Mouse (Mus musculus) lung, postnatal 0 days (tissue): ENCODE results near the gene Mprip. TPM values are rescaled to one million over a fixed set of nuclear protein-coding genes. Genes with fewer than 3 reads are reported as not detected.

Experiments used
- ATAC-seq: fragments of 200-750 bp; cut with Nextera tagmentation; 2 replicates; pipeline ENCODE4 v1.8.0; 2017; ENCODE audit warnings: moderate library complexity
- DNase-seq: peaks from one replicate; pipeline ENCODE4 v3.0.0-alpha.2; 2016; ENCODE audit warnings: low spot score
- H3K27ac ChIP-seq: fragments of 300-500 bp; sonication (generic); 2 replicates; pipeline ENCODE4 v1.5.1; 2014; ENCODE audit warnings: antibody characterized with exemption, mild to moderate bottlenecking, low read length, mixed read lengths
- H3K27me3 ChIP-seq: fragments of 300-500 bp; sonication (generic); replicated peaks from 2 replicates; pipeline ENCODE4 v1.6.1; 2014; ENCODE audit warnings: low read length, mixed read lengths; ENCODE audit not compliant: insufficient read depth
- H3K36me3 ChIP-seq: fragments of 300-500 bp; sonication (generic); 2 replicates; pipeline ENCODE4 v1.6.1; 2014; ENCODE audit warnings: low read length, mixed read lengths; ENCODE audit not compliant: insufficient read depth
- H3K4me1 ChIP-seq: fragments of 300-500 bp; sonication (generic); 2 replicates; pipeline ENCODE4 v1.6.1; 2014; ENCODE audit warnings: antibody characterized with exemption, low read depth, low read length, mixed read lengths; ENCODE audit not compliant: insufficient read depth
- H3K4me2 ChIP-seq: fragments of 300-500 bp; sonication (generic); replicated peaks from 2 replicates; pipeline ENCODE4 v1.6.1; 2014; ENCODE audit warnings: low read depth, mild to moderate bottlenecking, low read length, moderate library complexity, mixed read lengths
- H3K4me3 ChIP-seq: fragments of 300-500 bp; sonication (generic); 2 replicates; pipeline ENCODE4 v1.5.1; 2014; ENCODE audit warnings: low read depth, low read length
- H3K9ac ChIP-seq: fragments of 300-500 bp; sonication (generic); replicated peaks from 2 replicates; pipeline ENCODE4 v1.6.1; 2014; ENCODE audit warnings: low read depth, mild to moderate bottlenecking
- H3K9me3 ChIP-seq: fragments of 300-500 bp; sonication (generic); 2 replicates; pipeline ENCODE4 v1.6.1; 2016; ENCODE audit warnings: low read length, mixed read lengths
- CTCF ChIP-seq: IDR thresholded peaks from 2 replicates; pipeline ENCODE4 v1.5.1; 2016; ENCODE audit warnings: antibody characterized with exemption, mild to moderate bottlenecking
- EP300 ChIP-seq: IDR thresholded peaks from 2 replicates; pipeline ENCODE4 v1.6.1; 2016; ENCODE audit warnings: antibody characterized with exemption, mild to moderate bottlenecking, control low read depth
- WGBS: fragments of 180-500 bp; shearing (Covaris S2); extraction: QIAGEN DNeasy Blood & Tissue Kit; methylation state at CpG from one replicate; pipeline ENCODE4 v1.1.7; 2014; 5-methylcytosine and 5-hydroxymethylcytosine counted together
- polyA plus RNA-seq: library from polyadenylated mRNA; unstranded; fragments of >200 nt; fragmentation: Nextera tagmentation; extraction: Ambion mirVana; gene quantifications from 2 replicates; pipeline ENCODE4 v1.2.1, GENCODE M21; 2015

Mprip gene
- polyA plus RNA-seq, 1 experiment from 2014 or later = 88.0 TPM

DNA sequence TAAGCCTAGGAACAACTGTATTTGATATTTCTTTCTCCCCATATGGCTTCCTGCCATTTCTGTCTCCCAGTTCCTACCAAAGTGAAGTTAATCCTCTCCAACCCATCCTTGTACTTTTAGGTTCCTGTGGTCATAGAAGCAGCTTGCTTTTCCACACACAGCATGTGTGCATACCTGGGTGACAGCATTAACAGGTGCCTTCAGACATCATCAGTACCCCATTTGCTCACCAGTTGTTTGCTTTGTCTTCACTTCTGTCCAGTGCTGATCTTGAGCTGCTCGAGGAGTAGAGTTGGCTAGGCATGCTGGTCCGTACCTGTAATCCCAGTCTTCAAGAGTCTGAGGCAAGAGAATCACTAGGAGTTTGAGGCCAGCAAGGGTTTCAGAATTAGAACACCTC is 16.7 kb downstream of the Mprip start:
- TF ChIP-seq CTCF (no peak), EP300 (no peak)
- Histone ChIP-seq H3K36me3 (no peaks in the 10 kb centered on the region; the same call in 1 of the 2 replicates), H3K9me3 (no peaks in the 10 kb centered on the region), H3K4me3 (no peak overlapping the region), H3K4me1 (peaks cover 2% of the 10 kb centered on the region; the same call in 1 of the 2 replicates), H3K27me3 (no peaks in the 10 kb centered on the region), H3K4me2 (no peak overlapping the region), H3K27ac (no peak overlapping the region), H3K9ac (no peak overlapping the region)
- 62% methylated on average over 2 of the region's 2 CpGs for WGBS
- DNase-seq (no peak), ATAC-seq (no peak)

- DNase-seq (no peak), ATAC-seq (no peak)
- TF ChIP-seq EP300 = no peak
- no peak for TF ChIP-seq CTCF
- no peak overlapping the region for H3K27ac ChIP-seq
- H3K4me2 ChIP-seq = no peak overlapping the region
- H3K4me1 ChIP-seq = no peaks in the 10 kb centered on the region
- no peaks in the 10 kb centered on the region; the same call in 1 of the 2 replicates for H3K36me3 ChIP-seq
- no peak overlapping the region for H3K9ac ChIP-seq
- no peaks in the 10 kb centered on the region for H3K27me3 ChIP-seq
- H3K9me3 ChIP-seq = no peaks in the 10 kb centered on the region
- H3K4me3 ChIP-seq = no peak overlapping the region
- WGBS = 83% methylated on average over 2 of the region's 2 CpGs
Measured at GRCm38 (mm10) chr11:59678693-59679092, 17.6 kb downstream of the Mprip start.

- no peak overlapping the region for H3K27ac ChIP-seq
- no peak overlapping the region for H3K9ac ChIP-seq
- DNase-seq (no peak), ATAC-seq (no peak)
- no peaks in the 10 kb centered on the region for H3K4me1 ChIP-seq
- H3K4me2 ChIP-seq = no peak overlapping the region
- no peaks in the 10 kb centered on the region for H3K9me3 ChIP-seq
- 85% methylated on average over 5 of the region's 5 CpGs for WGBS
- no peaks in the 10 kb centered on the region for H3K27me3 ChIP-seq
- H3K4me3 ChIP-seq = no peak overlapping the region
- H3K36me3 ChIP-seq = no peaks in the 10 kb centered on the region
- TF ChIP-seq CTCF (no peak), EP300 (no peak)
Measured at GRCm38 (mm10) chr11:59680111-59680510, 19.0 kb downstream of the Mprip start.

- no peak overlapping the region for H3K9ac ChIP-seq
- no peaks in the 10 kb centered on the region for H3K36me3 ChIP-seq
- no peaks in the 10 kb centered on the region for H3K9me3 ChIP-seq
- no peaks in the 10 kb centered on the region for H3K4me1 ChIP-seq
- no peak for TF ChIP-seq CTCF
- no peak for TF ChIP-seq EP300
- no peak for DNase-seq
- H3K27ac ChIP-seq = no peak overlapping the region
- H3K27me3 ChIP-seq = no peaks in the 10 kb centered on the region
- no peak overlapping the region for H3K4me3 ChIP-seq
- 88% methylated on average over 6 of the region's 6 CpGs for WGBS
- no peak for ATAC-seq
- H3K4me2 ChIP-seq = no peak overlapping the region
Measured at GRCm38 (mm10) chr11:59684956-59685355, 23.9 kb downstream of the Mprip start.

GRCm38 (mm10) chr11:59694533-59694932 is 33.4 kb downstream of the Mprip start:
- Histone ChIP-seq H3K27ac (no peak overlapping the region; the same call in 1 of the 2 replicates), H3K9me3 (no peaks in the 10 kb centered on the region), H3K36me3 (peaks cover 14% of the 10 kb centered on the region; the same call in 1 of the 2 replicates), H3K4me3 (no peak overlapping the region), H3K4me1 (peaks cover 23% of the 10 kb centered on the region; the same call in 1 of the 2 replicates), H3K27me3 (no peaks in the 10 kb centered on the region), H3K9ac (no peak overlapping the region), H3K4me2 (no peak overlapping the region)
- WGBS = 10% methylated on average over 1 of the region's 1 CpGs
- TF ChIP-seq CTCF (no peak), EP300 (no peak)
- DNase-seq = peak; percentile 88
- peak; percentile 64 for ATAC-seq

DNA sequence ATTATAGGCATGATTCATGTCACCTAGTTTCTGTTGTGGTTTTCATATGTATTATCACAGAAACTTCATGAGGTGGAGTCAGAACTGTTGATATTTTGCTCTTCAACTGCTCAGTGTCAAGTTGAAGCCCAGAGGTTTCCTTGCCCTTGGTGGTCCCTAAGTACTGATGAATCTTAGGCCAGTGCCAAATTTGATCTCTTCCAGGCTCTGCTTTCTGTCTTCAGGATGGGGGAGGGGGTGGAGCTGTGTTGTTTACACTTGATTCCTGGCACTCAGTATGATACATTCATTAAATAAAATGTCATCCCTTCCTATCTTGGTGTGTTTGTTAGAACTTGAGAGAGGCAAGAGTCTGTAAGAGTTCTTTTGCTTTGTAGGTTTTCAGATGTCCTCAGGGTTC is 34.4 kb downstream of the Mprip start:
- no peaks in the 10 kb centered on the region for H3K27me3 ChIP-seq
- no peak overlapping the region for H3K4me3 ChIP-seq
- no peak overlapping the region for H3K4me2 ChIP-seq
- H3K27ac ChIP-seq = no peak overlapping the region
- ATAC-seq (no peak), DNase-seq (peak; percentile 34)
- no peak overlapping the region for H3K9ac ChIP-seq
- H3K9me3 ChIP-seq = no peaks in the 10 kb centered on the region
- peaks cover 23% of the 10 kb centered on the region; the same call in 1 of the 2 replicates for H3K4me1 ChIP-seq
- TF ChIP-seq CTCF (no peak), EP300 (no peak)
- peaks cover 14% of the 10 kb centered on the region; the same call in 1 of the 2 replicates for H3K36me3 ChIP-seq

DNA sequence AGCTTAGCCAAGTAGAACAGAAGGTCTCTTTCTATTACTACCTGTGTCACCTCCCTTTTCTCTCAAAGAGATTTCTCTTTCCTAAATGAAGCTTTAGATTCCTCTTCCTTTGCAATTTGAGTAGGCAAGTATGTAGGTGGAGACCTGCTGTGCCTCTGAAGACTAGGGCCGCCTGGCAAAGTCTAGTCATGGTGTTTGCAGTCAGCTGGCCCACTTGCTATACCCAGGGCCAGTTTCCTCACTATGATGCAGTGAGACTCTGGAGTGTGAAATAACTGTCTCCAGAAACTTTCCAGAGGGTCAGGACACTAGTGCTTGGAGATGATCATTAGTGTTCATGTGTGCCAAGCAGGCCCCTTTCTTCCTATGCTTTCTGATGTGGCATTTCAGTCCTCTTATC is 36.5 kb downstream of the Mprip start:
- no peak overlapping the region for H3K27ac ChIP-seq
- no peak for ATAC-seq
- WGBS = 88% methylated on average over 1 of the region's 1 CpGs

More for the DNA sequence above, 36.5 kb downstream of the Mprip start:
- Histone ChIP-seq H3K4me1 (peaks cover 23% of the 10 kb centered on the region; the same call in 1 of the 2 replicates), H3K36me3 (peaks cover 14% of the 10 kb centered on the region; the same call in 1 of the 2 replicates), H3K4me3 (no peak overlapping the region), H3K9me3 (no peaks in the 10 kb centered on the region), H3K27me3 (no peaks in the 10 kb centered on the region), H3K9ac (no peak overlapping the region), H3K4me2 (no peak overlapping the region)
- DNase-seq = no peak
- no peak for TF ChIP-seq EP300
- no peak for TF ChIP-seq CTCF
